9 mouse cellular contexts compared by ENCODE assay signal in the genomic region with DNA sequence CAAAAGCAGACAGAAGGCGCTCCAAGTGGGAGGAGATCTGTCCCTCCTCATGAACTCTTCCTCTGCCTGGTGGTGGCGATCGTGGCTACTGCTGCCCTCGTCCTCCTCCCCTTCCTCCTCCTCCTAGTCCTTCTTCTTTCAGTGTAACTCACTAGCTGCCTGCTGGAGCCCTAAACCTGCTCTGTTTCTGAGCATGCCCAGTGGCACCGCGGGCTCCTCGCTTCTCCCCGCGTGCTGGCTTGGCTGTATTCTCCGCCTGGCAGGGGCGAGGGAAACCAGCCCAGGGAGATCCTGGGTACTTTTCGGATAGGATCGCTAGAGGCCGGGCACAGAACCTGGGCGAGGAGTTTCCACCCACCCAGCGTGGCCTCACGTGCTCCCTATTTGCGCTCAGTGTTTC. TPM values are rescaled to one million over a fixed set of nuclear protein-coding genes. Genes with fewer than 3 reads are reported as not detected.
DNase-seq lines count a peak whose midpoint lies in the region; ATAC-seq and TF ChIP-seq lines count a peak whose summit lies in the region.
"Had no signal": no experiment of that assay in that cellular context is flagged by ENCODE, and none has a peak within 500 bp of the region (broad histone marks: within the 10 kb centered on the region; RNA-seq: fewer than 3 reads in every experiment).

A gene (minus strand): TSS at position 71 of the 400 bp plus-strand sequence.

- H3K27ac ChIP-seq in liver, postnatal 0 days (ENCODE audit: low read depth), result no peak within 1 kb of the TSS

- peak; percentile 54 for DNase-seq in layer of hippocampus, adult 11-12 months (ENCODE audit: low spot score)
- DNase-seq in layer of hippocampus, adult 9-10 months (ENCODE audit: low spot score), result no peak
- DNase-seq in frontal cortex, adult 2 months (ENCODE audit: extremely low spot score in 1 of 2, low spot score in 1 of 2), result peak; percentile 60 to 83
- DNase-seq in layer of hippocampus, adult 8-10 months (ENCODE audit: low spot score in 2 of 2), result peak; percentile 50 to 63
- DNase-seq in liver, postnatal 0 days, result no peak
- DNase-seq in urinary bladder, postnatal 25 days (ENCODE audit: low spot score), result peak; percentile 5

- H3K36me3 ChIP-seq in liver, postnatal 0 days (replicated peaks; ENCODE audit: insufficient read depth, low read length), result no peaks in the 10 kb centered on the region

- peak; percentile 67 to 68 for ATAC-seq in hematopoietic stem cell, adult 5-6 weeks (replicated peaks in 1 of 2; ENCODE audit: insufficient read depth in 1 of 2, low FRiP score in 2 of 2, low TSS enrichment in 1 of 2, low read depth in 1 of 2, poor library complexity in 2 of 2, severe bottlenecking in 2 of 2)
- ATAC-seq in liver, postnatal 0 days, result no peak
- ATAC-seq in neutrophil, adult 5-6 weeks (ENCODE audit: extremely low read depth, insufficient number of reproducible peaks, low FRiP score, poor library complexity, severe bottlenecking), result no peak

- peaks cover 28% of the 10 kb centered on the region for H3K27me3 ChIP-seq in liver, postnatal 0 days (ENCODE audit: insufficient read depth, low read length)

- no peaks in the 10 kb centered on the region for H3K9me3 ChIP-seq in liver, postnatal 0 days (ENCODE audit: low read length)

- H3K9ac ChIP-seq in liver, postnatal 0 days (replicated peaks), result no peak within 1 kb of the TSS

- TF ChIP-seq CTCF in liver, postnatal 0 days (IDR thresholded peaks at IDR 0.05; ENCODE audit: low read depth), result no peak

- H3K4me3 ChIP-seq in liver, postnatal 0 days (ENCODE audit: low read depth, low read length), result peak within 1 kb of the TSS; percentile 2

- H3K4me2 ChIP-seq in liver, postnatal 0 days (ENCODE audit: low read depth, low read length), result peak within 1 kb of the TSS; percentile 47

- no peaks in the 10 kb centered on the region for H3K4me1 ChIP-seq in liver, postnatal 0 days (ENCODE audit: insufficient read depth)

- WGBS in liver, postnatal 0 days (ENCODE audit: insufficient replicate concordance), result 5% methylated on average over 18 of the region's 18 CpGs

- no peak for TF ChIP-seq EP300 in liver, postnatal 0 days (IDR thresholded peaks at IDR 0.05; ENCODE audit: low read depth)

RNA-seq across cellular contexts. Expression of the gene that starts here (rescaled TPM):
- 22.0 and 24.1 TPM in 2 replicates for polyA plus RNA-seq in frontal cortex, adult 2 months (2012; rRNA removed)
- 1.2 and 1.6 TPM in 2 replicates for total RNA-seq in hematopoietic stem cell, adult 5-6 weeks (2017)
- total RNA-seq in layer of hippocampus, adult 8-10 months (2022), result 10 to 100 TPM; 40.5 to 55.7 (median 45.6) TPM
- not detected in 2 replicates for polyA plus RNA-seq in liver, postnatal 0 days (2015; fragmentation: Nextera tagmentation; extraction: Ambion mirVana)
- 34.7 and 38.8 TPM in 2 replicates for total RNA-seq in neutrophil, adult 5-6 weeks (2017)
- polyA plus RNA-seq: C2C12 had no signal

Comparison
In these comparisons a context has a peak if more than half of its experiments do, and no peak if none do; other contexts are left out.
1. RNA of the gene that starts here (total RNA-seq): 40.5 to 55.7 TPM in layer of hippocampus, adult 8-10 months and 34.7 to 38.8 TPM in neutrophil, adult 5-6 weeks; 1.2 to 1.6 TPM in hematopoietic stem cell, adult 5-6 weeks; every median in the first group is over 10 times any median in the second.
2. RNA of the gene that starts here (polyA plus RNA-seq): 22.0 to 24.1 TPM in frontal cortex, adult 2 months; not detected in liver, postnatal 0 days; every median in the first group is over 10 times any median in the second.
3. DNase-seq: peak in layer of hippocampus, adult 11-12 months (single experiment), frontal cortex, adult 2 months (2 of 2), layer of hippocampus, adult 8-10 months (2 of 2) and urinary bladder, postnatal 25 days (single experiment); none in layer of hippocampus, adult 9-10 months (single experiment) and liver, postnatal 0 days (single experiment).
4. ATAC-seq: peak in hematopoietic stem cell, adult 5-6 weeks (2 of 2); none in liver, postnatal 0 days (single experiment) and neutrophil, adult 5-6 weeks (single experiment).